Mouse (Mus musculus) CD4-positive helper T cell, adult 2 months (primary cell): ENCODE results near the gene Nr1h5.
A peak's percentile ranks its signal among the peaks of the same experiment; 100 is the strongest.

Experiments
- DNase-seq: peaks from one replicate; pipeline ENCODE4 v3.0.0-alpha.2; 2012; ENCODE audit warnings: low read depth, missing footprints, low spot score

Nr1h5 gene

DNA sequence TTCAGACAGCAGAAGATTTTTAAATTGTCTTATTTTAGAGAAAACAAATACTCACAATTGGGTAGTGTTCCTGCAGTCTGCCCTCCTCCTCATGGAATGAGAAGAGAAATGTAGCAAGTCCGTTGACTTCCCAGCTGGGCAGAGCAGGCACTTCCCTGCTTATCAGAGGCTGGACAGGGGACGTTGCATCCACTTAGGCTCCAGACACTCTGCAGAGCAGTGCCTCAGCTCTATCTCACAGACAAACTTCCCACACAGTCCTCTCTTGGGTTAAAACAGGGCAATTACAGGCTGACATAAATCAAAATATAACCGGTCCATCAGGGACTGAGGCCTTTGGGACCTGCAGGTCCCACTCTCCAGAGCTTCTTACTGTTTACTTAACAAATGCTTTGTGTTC is at the start of gene Nr1h5:
Gene Nr1h5, minus strand, starts transcription at position 101 of the 400 bp plus-strand sequence.
- no peak for DNase-seq

DNA sequence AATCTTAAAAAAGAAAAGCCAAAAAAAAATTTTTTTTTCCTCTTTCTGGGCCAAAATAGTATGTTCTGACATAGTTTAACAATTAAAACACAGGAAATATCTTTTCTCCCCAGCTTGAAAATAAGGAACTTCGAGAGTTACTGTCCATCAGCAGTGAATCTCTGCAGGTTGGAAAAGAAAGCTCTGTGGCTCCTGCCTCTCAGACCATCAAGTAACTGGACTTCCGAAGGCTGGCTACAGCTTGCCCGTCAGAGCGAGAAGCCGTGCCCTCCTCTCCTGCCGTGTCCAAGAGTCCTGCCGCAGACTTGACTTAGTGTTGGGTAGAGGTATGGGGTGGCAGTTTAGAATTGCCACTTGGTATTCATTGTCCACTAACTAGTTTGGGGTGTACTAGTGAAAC is 37.7 kb upstream of the Nr1h5 start:
- no peak for DNase-seq

GRCm38 (mm10) chr3:102997591-102997990 is 33.7 kb upstream of the Nr1h5 start:
- DNase-seq = no peak

GRCm38 (mm10) chr3:102997036-102997435 is 33.1 kb upstream of the Nr1h5 start:
- no peak for DNase-seq

DNA sequence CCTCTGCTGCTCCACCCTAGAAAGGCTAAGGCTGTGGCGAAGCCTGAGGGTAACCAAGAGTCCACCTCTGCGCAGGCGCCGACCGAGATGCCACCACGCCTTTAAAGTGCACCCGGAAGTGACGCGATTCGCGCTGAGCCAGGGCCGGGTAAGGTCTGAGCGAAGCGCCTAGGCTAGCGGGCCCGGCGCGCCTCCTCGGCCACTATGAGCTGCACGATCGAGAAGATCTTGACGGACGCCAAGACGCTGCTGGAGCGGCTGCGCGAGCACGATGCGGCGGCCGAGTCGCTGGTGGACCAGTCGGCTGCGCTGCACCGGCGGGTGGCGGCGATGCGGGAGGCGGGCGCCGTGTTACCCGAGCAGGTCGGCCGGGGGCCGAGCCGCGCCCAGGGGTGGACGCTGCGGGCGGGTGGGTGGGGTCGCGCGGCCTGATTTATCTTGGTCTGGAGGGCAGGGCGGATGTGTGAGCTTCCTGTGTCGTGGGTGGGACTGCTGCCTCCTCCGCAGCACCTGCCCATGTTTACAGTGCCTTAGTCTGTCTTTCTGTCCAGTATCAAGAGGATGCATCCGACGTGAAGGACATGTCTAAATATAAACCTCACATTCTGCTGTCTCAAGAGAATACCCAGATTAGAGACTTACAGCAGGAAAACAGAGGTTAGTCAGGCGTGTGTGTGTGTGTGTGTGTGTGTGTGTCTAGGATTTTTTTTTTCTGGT is 31.8 kb upstream of the Nr1h5 start, which contains the start of gene Sike1:
Gene Sike1, plus strand, starts transcription at position 104 of the 717 bp plus-strand sequence.
- peak; percentile 95 for DNase-seq

DNA sequence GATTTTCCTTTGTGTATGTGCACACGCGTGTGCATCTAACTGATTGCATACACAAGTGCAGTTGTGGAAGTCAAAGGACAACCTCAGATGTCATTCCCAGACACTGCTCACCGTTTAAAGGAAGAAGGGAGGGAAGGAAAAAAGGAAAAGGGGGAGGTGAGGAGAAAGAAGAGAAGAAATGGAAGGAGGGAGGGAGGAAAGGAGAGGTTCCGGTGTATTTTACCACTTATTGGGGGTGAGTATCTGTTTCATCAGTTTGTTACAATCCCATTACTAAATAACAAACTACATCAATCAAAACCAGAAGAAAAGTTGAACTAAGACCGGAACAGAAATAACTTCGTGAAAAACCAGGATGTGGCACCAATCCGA is 31.3 kb upstream of the Nr1h5 start:
- no peak for DNase-seq

GRCm38 (mm10) chr3:102992936-102993335 is 29.0 kb upstream of the Nr1h5 start:
- DNase-seq = no peak

GRCm38 (mm10) chr3:102991041-102991440 is 27.1 kb upstream of the Nr1h5 start:
- DNase-seq = no peak

DNA sequence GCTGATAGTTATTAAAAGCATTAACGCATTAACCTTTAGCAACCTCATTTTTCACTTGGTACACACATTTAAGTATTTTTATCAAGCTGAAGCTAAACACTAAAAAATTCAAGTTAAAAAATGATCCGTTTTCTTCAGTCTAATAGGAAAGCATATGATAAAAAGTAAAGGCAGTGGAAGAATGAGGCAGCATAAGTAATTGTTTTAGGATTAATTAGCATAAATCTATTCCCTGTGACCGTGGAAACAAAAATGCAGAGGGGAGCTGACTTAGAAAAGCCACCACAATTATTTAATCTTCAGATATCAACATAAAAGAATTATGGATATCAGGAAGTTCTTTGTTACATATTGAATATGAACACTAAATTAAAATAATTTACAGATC is 16.4 kb upstream of the Nr1h5 start:
- no peak for DNase-seq

DNA sequence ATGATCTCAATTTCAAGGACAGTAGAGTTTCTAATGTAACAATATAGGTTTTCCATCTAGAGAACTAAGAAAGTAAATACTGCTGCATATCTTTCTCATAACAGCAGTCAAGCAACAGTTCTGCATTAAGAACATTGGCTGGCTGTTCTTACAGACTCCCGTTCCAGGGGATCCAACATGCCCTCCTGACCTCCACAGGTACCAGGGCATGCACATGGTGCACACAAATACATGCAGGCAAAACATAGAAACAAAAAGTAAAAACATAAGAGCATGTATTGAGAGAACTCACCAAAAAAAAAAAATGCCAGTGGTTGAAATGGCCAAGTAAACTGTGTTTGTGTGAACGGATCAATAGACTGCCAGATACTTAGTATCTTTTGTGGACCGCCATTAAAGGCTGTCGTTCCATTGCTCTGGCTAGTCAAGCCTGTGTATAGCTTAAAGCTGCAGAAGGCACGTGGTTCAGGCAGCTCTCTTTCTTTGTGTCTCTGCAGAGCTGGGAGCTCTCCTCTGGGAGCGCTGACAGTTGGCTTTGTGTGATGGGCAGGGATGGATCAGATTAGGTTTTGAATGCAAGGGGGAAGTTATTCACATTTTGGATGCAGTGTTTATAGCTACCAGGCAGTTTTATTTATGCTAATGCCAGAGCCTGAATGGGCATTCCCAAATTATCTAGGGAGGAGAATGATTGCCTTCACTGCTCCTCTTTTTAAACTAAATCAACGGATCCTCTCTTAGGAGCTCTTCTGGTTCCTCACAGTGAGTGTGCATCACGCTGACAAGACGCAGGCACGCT is 15.8 kb upstream of the Nr1h5 start:
- DNase-seq = no peak

DNA sequence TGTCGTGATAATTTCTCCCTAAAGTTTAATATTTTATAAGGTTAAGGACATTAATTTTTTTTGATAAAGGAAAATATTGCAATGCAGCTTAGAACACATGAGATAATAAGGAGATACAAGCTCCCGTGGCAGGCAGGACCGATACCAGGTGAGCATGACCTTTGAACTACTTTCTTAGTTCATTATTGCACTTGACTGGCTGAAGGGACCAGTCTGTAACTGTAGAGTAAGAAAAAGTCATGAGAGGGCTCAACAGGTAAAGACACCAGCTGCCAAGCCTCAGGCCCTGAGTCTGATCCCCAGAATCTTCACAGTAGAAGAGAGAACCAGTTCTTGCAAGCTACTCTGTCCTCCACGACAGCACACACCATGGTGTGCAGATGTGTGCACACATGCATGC is 13.0 kb upstream of the Nr1h5 start:
- no peak for DNase-seq

- DNase-seq = no peak
Measured at GRCm38 (mm10) chr3:102970508-102970907, 6.6 kb upstream of the Nr1h5 start.

DNA sequence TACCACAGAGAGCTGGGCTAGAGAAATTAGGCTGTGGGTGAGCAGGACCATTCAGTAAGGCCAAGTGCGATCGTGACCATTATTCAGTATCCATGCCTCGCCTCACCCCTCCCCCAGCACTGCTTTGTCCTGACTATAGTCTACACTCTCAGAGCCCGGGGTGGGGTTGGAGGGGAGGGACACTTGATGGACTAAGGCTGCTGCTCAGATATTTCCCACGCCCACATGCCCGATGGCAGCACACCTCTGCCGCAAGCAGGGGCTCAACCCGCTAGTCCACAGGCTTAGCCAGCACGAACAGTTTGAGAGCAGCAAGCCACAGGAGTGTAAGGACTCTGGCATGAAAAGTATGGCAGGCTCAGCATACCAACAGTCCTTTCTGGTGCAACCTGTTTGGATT is 6.1 kb upstream of the Nr1h5 start:
- no peak for DNase-seq

DNA sequence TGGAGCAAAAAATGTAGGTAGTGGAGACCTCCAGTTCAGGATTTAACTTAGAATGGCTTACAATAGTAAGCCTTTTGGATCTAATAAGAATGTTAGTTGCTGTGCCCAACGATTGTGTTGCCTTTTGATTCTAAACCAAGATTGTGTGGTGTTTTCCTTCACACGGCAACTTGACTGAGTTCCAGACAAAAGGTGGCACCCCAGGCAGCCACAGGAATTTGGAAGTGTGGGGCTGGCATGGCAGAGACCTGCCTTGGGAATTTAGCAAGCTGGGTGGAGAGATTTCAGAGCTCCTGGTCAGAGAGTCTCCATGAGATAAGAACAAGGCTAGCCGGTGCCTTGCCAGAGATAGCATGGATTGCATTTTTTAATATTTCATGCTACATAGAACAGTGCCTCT is 8.3 kb downstream of the Nr1h5 start:
- no peak for DNase-seq

GRCm38 (mm10) chr3:102955143-102955542 is 8.8 kb downstream of the Nr1h5 start:
- no peak for DNase-seq

GRCm38 (mm10) chr3:102954476-102954875 is 9.5 kb downstream of the Nr1h5 start:
- no peak for DNase-seq

DNA sequence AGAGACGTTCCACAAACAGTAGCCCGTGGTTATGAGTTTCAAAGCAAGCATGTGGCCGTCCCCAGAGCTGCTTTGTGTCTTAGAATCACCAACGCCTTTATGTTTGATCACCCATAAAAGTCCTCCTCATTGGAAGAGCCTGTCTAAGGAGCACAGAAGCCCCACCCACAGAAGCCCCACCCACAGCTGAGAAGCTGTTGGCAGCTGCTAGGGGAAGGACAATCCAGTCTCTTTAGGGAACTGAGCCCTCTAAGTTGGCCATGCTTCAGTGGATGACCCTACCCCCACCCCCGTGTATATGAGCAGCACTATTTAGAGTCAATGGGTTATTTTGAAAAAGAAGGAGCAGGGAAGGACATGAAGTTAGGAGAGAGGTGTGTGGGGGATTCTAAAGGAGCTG is 17.1 kb downstream of the Nr1h5 start:
- DNase-seq = no peak

DNA sequence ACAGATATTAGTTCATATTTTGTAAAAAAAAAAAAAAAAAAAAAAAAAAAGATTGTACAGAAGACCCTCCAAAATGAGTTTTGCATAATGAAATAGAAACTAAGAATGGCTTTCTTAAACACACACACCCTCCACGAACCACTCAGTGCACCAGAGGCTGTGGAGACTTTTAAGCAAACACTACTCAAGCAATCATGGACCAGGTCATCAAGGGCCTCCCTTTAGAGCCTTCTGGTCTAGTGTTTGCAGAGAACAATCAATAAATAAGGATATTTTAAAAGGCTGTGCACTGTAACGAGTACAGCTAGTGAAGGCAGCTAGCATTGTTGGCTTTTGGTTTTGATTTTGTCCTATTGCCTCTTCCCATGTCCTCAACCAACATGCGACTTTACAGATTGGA is 17.6 kb downstream of the Nr1h5 start:
- DNase-seq = no peak

GRCm38 (mm10) chr3:102938100-102938499 is 25.8 kb downstream of the Nr1h5 start:
- no peak for DNase-seq

DNA sequence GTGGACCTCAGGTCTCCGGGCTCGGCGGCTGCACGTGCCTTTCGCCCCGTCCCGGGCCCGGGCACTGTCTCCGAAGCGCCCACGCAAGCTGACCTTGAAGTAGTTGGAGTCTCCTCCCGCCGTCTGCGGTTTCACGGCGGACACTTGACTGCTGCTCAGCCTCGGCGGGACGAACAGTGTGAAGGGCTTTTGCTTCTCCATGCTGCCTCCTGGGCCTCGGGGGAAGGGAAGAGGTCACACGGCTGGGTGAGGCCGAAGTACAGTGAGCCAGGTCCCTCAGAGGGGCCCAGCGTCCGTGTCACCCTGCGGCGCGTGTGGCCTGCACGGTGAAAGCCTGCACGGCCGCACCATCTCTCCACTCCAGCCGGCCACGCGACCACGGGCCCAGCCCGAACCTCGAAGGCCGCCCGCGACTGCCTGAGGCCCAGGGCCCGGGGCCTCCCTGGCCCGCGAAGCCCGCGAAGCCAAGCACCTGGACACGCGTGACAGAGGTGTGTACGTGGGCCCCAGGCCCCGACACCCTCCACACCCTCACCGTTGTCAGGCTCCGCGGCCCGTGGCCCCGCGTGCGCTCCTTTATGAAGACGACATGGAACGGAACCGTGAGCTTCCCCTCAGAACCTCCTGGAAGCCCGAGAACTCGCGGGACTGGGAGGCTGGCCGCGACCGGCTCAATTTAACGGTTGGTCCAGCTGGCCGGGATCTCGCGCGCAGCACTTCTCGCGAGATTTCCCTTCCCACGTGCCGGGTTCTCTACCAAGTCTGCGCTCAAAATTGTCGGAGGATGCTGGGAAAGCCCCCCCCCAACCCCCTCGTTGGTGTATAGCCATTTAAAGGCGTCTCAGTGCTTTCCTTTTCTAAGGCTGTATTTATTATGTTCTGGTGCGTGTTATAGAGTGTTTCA is 28.2 kb downstream of the Nr1h5 start, which contains the start of gene Sycp1:
Gene Sycp1, minus strand, starts transcription at position 650 of the 904 bp plus-strand sequence.
- no peak for DNase-seq

- DNase-seq = no peak
Measured at GRCm38 (mm10) chr3:102899136-102899535, 64.8 kb downstream of the Nr1h5 start.
